Mouse (Mus musculus) spleen, adult 2 months (tissue): ENCODE measurements around the gene Gm11444. TPM values are rescaled to one million over a fixed set of nuclear protein-coding genes. Genes with fewer than 3 reads are reported as not detected.

Experiments
- DNase-seq, 2 experiments: peaks; one replicate each; pipeline versions ENCODE4 v3.0.0 to v3.0.0-alpha.2; 2012 to 2021; ENCODE audit warnings: low spot score in 2 of 2, low read depth in 1 of 2
- H3K27ac ChIP-seq: fragments of 200-500 bp; 2 replicates; pipeline ENCODE4 v1.5.1; 2012; ENCODE audit warnings: low read length, inconsistent platforms; ENCODE audit not compliant: insufficient read depth
- H3K27me3 ChIP-seq: fragments of 200-500 bp; 2 replicates; pipeline ENCODE4 v1.6.1; 2012; ENCODE audit warnings: mild to moderate bottlenecking, moderate library complexity, low read length, inconsistent platforms; ENCODE audit not compliant: control insufficient read depth, insufficient read depth
- H3K36me3 ChIP-seq: fragments of 200-500 bp; 2 replicates; pipeline ENCODE4 v1.6.1; 2012; ENCODE audit warnings: mild to moderate bottlenecking, low read length, inconsistent platforms; ENCODE audit not compliant: control insufficient read depth, insufficient read depth
- H3K4me1 ChIP-seq: fragments of 200-500 bp; 2 replicates; pipeline ENCODE4 v1.6.1; 2011; ENCODE audit warnings: inconsistent platforms; ENCODE audit not compliant: control insufficient read depth, insufficient read depth, insufficient read length
- H3K4me3 ChIP-seq: fragments of 200-500 bp; 2 replicates; pipeline ENCODE4 v1.5.1; 2011; ENCODE audit warnings: mild to moderate bottlenecking, inconsistent platforms; ENCODE audit not compliant: insufficient read depth, insufficient read length; ENCODE audit errors: extremely low read depth
- CTCF ChIP-seq: fragments of 200-500 bp; IDR thresholded peaks from 2 replicates; pipeline ENCODE4 v1.5.1; 2011; ENCODE audit warnings: mild to moderate bottlenecking, inconsistent platforms; ENCODE audit not compliant: insufficient read depth, insufficient read length, insufficient replicate concordance; ENCODE audit errors: extremely low read depth
- POLR2A ChIP-seq: fragments of 200-500 bp; IDR thresholded peaks from 2 replicates; pipeline ENCODE4 v1.6.1; 2011; ENCODE audit warnings: low read depth, low read length, inconsistent platforms
- WGBS: fragments of 180-500 bp; shearing (Covaris S2); methylation state at CpG from one replicate; pipeline ENCODE4 v1.1.7; 2018; 5-methylcytosine and 5-hydroxymethylcytosine counted together
- polyA plus RNA-seq: library from polyadenylated mRNA; depleted of rRNA; stranded (reverse); fragments of >200 nt; gene quantifications from 2 replicates; pipeline ENCODE4 v1.2.3, GENCODE M21; 2012

The Gm11444 gene
- polyA plus RNA-seq, 1 experiment, result not detected

GRCm38 (mm10) chr11:85814678-85815077 is 35.5 kb downstream of the Gm11444 start:
- DNase-seq, result no peak
- Histone ChIP-seq H3K4me3 (no peak overlapping the region), H3K27me3 (no peaks in the 10 kb centered on the region), H3K36me3 (no peaks in the 10 kb centered on the region), H3K27ac (no peak overlapping the region), H3K4me1 (peaks cover 13% of the 10 kb centered on the region; the same call in 1 of the 2 replicates)
- 81% methylated on average over 4 of the region's 4 CpGs for WGBS
- TF ChIP-seq CTCF, result no peak
- TF ChIP-seq POLR2A, result no peak

GRCm38 (mm10) chr11:85812201-85812966 is 37.7 kb downstream of the Gm11444 start:
- no peak for TF ChIP-seq CTCF
- no peak for TF ChIP-seq POLR2A
- H3K27me3 ChIP-seq, result no peaks in the 10 kb centered on the region
- WGBS, result 79% methylated on average over 12 of the region's 12 CpGs
- no peaks in the 10 kb centered on the region for H3K36me3 ChIP-seq
- peaks cover 13% of the 10 kb centered on the region; the same call in 1 of the 2 replicates for H3K4me1 ChIP-seq
- H3K4me3 ChIP-seq, result no peak overlapping the region
- no peak overlapping the region for H3K27ac ChIP-seq
- DNase-seq, result no peak

- H3K36me3 ChIP-seq, result no peaks in the 10 kb centered on the region
- H3K4me3 ChIP-seq, result no peak overlapping the region
- peaks cover 13% of the 10 kb centered on the region; the same call in 1 of the 2 replicates for H3K4me1 ChIP-seq
- TF ChIP-seq CTCF (no peak), POLR2A (no peak)
- no peak overlapping the region for H3K27ac ChIP-seq
- WGBS, result 74% methylated on average over 5 of the region's 5 CpGs
- no peaks in the 10 kb centered on the region for H3K27me3 ChIP-seq
- DNase-seq, result no peak
Measured at GRCm38 (mm10) chr11:85811676-85812075, 38.5 kb downstream of the Gm11444 start.

GRCm38 (mm10) chr11:85811229-85811628 is 38.9 kb downstream of the Gm11444 start:
- 26% methylated on average over 4 of the region's 4 CpGs for WGBS

GRCm38 (mm10) chr11:85807353-85807752 is 42.8 kb downstream of the Gm11444 start:
- TF ChIP-seq CTCF (no peak), POLR2A (no peak)
- DNase-seq, result no peak
- no peaks in the 10 kb centered on the region for H3K27me3 ChIP-seq
- no peak overlapping the region for H3K27ac ChIP-seq
- peaks cover 13% of the 10 kb centered on the region; the same call in 1 of the 2 replicates for H3K4me1 ChIP-seq
- H3K4me3 ChIP-seq, result no peak overlapping the region
- H3K36me3 ChIP-seq, result no peaks in the 10 kb centered on the region
- 85% methylated on average over 11 of the region's 11 CpGs for WGBS

More at GRCm38 (mm10) chr11:85811229-85811628, 38.9 kb downstream of the Gm11444 start:
- TF ChIP-seq POLR2A (no peak), CTCF (no peak)
- Histone ChIP-seq H3K36me3 (no peaks in the 10 kb centered on the region), H3K27ac (no peak overlapping the region), H3K4me3 (no peak overlapping the region), H3K4me1 (peaks cover 13% of the 10 kb centered on the region; the same call in 1 of the 2 replicates), H3K27me3 (no peaks in the 10 kb centered on the region)
- DNase-seq, result no peak

DNA sequence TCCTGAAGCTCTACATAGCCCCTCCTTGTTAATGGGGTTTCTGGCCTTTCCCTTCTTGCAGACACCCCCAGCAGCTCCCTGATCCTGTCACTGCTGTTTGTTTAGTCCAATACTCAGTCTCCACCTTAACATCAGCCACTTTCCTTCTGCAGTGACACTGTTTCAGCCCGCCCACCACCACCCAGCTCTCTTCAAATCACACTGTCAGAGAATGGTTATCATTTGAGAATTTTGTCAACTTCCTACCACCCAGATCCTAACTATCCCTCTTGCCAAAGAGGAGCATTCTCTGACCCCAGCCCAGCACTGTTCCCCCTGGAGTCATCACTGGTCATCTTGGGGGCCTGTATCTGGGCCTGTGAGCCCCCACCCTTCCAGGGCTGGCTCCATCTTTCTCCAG is 44.4 kb downstream of the Gm11444 start:
- WGBS, result 96% methylated on average over 1 of the region's 1 CpGs
- Histone ChIP-seq H3K4me3 (no peak overlapping the region), H3K27ac (no peak overlapping the region), H3K36me3 (no peaks in the 10 kb centered on the region), H3K4me1 (0 out of 2 replicates have a peak, but pooled peaks cover under 1% of the 10 kb centered on the region), H3K27me3 (no peaks in the 10 kb centered on the region)
- no peak for DNase-seq
- TF ChIP-seq POLR2A (no peak), CTCF (no peak)

GRCm38 (mm10) chr11:85804048-85804447 is 46.1 kb downstream of the Gm11444 start:
- no peak for TF ChIP-seq CTCF
- TF ChIP-seq POLR2A, result no peak
- Histone ChIP-seq H3K4me3 (no peak overlapping the region), H3K4me1 (no peaks in the 10 kb centered on the region), H3K27me3 (no peaks in the 10 kb centered on the region), H3K36me3 (no peaks in the 10 kb centered on the region), H3K27ac (no peak overlapping the region; the same call in 1 of the 2 replicates)
- 81% methylated on average over 5 of the region's 5 CpGs for WGBS
- DNase-seq, result no peak
